Mouse (Mus musculus) lung, embryonic 15.5 days (tissue): ENCODE measurements around the gene Trmo. TPM values are rescaled to one million over a fixed set of nuclear protein-coding genes. Genes with fewer than 3 reads are reported as not detected.

Experiments used
- ATAC-seq: fragments of 200-750 bp; cut with Nextera tagmentation; 2 replicates; pipeline ENCODE4 v1.8.0; 2017; ENCODE audit warnings: moderate number of reproducible peaks, borderline replicate concordance; ENCODE audit not compliant: low FRiP score, low TSS enrichment; ENCODE audit errors: extremely low read depth
- H3K27ac ChIP-seq: fragments of 300-500 bp; sonication (generic); 2 replicates; pipeline ENCODE4 v1.5.1; 2015; ENCODE audit warnings: moderate library complexity, mild to moderate bottlenecking, inconsistent platforms
- H3K27me3 ChIP-seq: fragments of 300-500 bp; sonication (generic); 2 replicates; pipeline ENCODE4 v1.6.1; 2015; ENCODE audit warnings: inconsistent platforms
- H3K36me3 ChIP-seq: fragments of 300-500 bp; sonication (generic); 2 replicates; pipeline ENCODE4 v1.6.1; 2015; ENCODE audit warnings: inconsistent platforms
- H3K4me1 ChIP-seq: fragments of 300-500 bp; sonication (generic); 2 replicates; pipeline ENCODE4 v1.6.1; 2015; ENCODE audit warnings: inconsistent platforms
- H3K4me2 ChIP-seq: fragments of 300-500 bp; sonication (generic); 2 replicates; pipeline ENCODE4 v1.6.1; 2015; ENCODE audit warnings: inconsistent platforms, mild to moderate bottlenecking, moderate library complexity
- H3K4me3 ChIP-seq: fragments of 300-500 bp; sonication (generic); 2 replicates; pipeline ENCODE4 v1.5.1; 2015; ENCODE audit warnings: mild to moderate bottlenecking, inconsistent platforms
- H3K9ac ChIP-seq: fragments of 300-500 bp; sonication (generic); 2 replicates; pipeline ENCODE4 v1.6.1; 2015; ENCODE audit warnings: inconsistent platforms
- H3K9me3 ChIP-seq: fragments of 300-500 bp; sonication (generic); 2 replicates; pipeline ENCODE4 v1.6.1; 2016; ENCODE audit warnings: inconsistent platforms
- WGBS: fragments of 180-500 bp; shearing (Covaris S2); methylation state at CpG from one replicate; pipeline ENCODE4 v1.1.7; 2015; 5-methylcytosine and 5-hydroxymethylcytosine counted together
- polyA plus RNA-seq: library from polyadenylated mRNA; unstranded; fragments of >200 nt; fragmentation: Nextera tagmentation; extraction: Ambion mirVana; gene quantifications from 2 replicates; pipeline ENCODE4 v1.2.1, GENCODE M21; 2015

Trmo gene
- polyA plus RNA-seq, 1 experiment from 2014 or later, result 11.2 TPM

- no peak overlapping the region for H3K27ac ChIP-seq
- H3K9me3 ChIP-seq, result no peaks in the 10 kb centered on the region
- H3K9ac ChIP-seq, result no peak overlapping the region
- H3K4me1 ChIP-seq, result no peaks in the 10 kb centered on the region
- ATAC-seq, result 0 out of 2 replicates have a peak, but pooled peaks have one; percentile 35
- peaks cover 8% of the 10 kb centered on the region; the same call in 1 of the 2 replicates for H3K27me3 ChIP-seq
- H3K36me3 ChIP-seq, result no peaks in the 10 kb centered on the region
- H3K4me2 ChIP-seq, result no peak overlapping the region
- WGBS, result 63% methylated on average over 3 of the region's 3 CpGs
- H3K4me3 ChIP-seq, result no peak overlapping the region
These were observed 60.3 kb downstream of the Trmo start for GRCm38 (mm10) chr4:46328906-46329305.

Other genes with a start within 250 kb of the Trmo start
- gene Xpa, start 193.1 kb downstream of the Trmo start, polyA plus RNA-seq, result 16.7 and 19.7 TPM in 2 replicates
- 0.05 TPM in 1 of 2 replicates, not detected in the other for gene Foxe1, start 45.8 kb downstream of the Trmo start, polyA plus RNA-seq
- 1.2 and 2.5 TPM in 2 replicates for gene Hemgn, start 24.1 kb upstream of the Trmo start, polyA plus RNA-seq
- 290 and 292 TPM in 2 replicates for gene Anp32b, start 61.5 kb upstream of the Trmo start, polyA plus RNA-seq
- 84.7 and 90.6 TPM in 2 replicates for gene Nans, start 99.8 kb upstream of the Trmo start, polyA plus RNA-seq
- 2.2 and 2.7 TPM in 2 replicates for gene Trim14, start 146.7 kb upstream of the Trmo start, polyA plus RNA-seq
- gene Coro2a, start 212.8 kb upstream of the Trmo start, polyA plus RNA-seq, result 3.4 and 5.3 TPM in 2 replicates